Mouse (Mus musculus) yolk sac, embryonic 10.5 days (tissue): Measurements from ENCODE around the gene Zfp770.
"Not testable (repeated sequence)": the region's sequence is repeated elsewhere in the genome, so short reads cannot be mapped to it uniquely, and the experiment has no call there.

Source experiments
- DNase-seq: peaks from one replicate; pipeline ENCODE4 v3.0.0-alpha.2; 2017; ENCODE audit warnings: low spot score

Zfp770 gene

GRCm38 (mm10) chr2:114200932-114201559, at the start of gene Zfp770:
TSS of gene Zfp770 (minus strand) at chr2:114201469.
- DNase-seq: peak; percentile 75

- DNase-seq: no peak
Observed at GRCm38 (mm10) chr2:114249440-114249839, 48.2 kb upstream of the Zfp770 start.

- DNase-seq: no peak
Observed at GRCm38 (mm10) chr2:114237639-114238038, 36.4 kb upstream of the Zfp770 start.

GRCm38 (mm10) chr2:114236566-114236965, 35.3 kb upstream of the Zfp770 start:
- no peak for DNase-seq

GRCm38 (mm10) chr2:114235584-114235983, 34.3 kb upstream of the Zfp770 start:
- DNase-seq: no peak

GRCm38 (mm10) chr2:114231248-114231647, 30.0 kb upstream of the Zfp770 start:
- no peak for DNase-seq

- DNase-seq: no peak
Observed at GRCm38 (mm10) chr2:114228672-114229071, 27.4 kb upstream of the Zfp770 start.

GRCm38 (mm10) chr2:114205036-114205435, 3.8 kb upstream of the Zfp770 start:
- no peak for DNase-seq

GRCm38 (mm10) chr2:114201574-114201973, 305 bp upstream of the Zfp770 start:
- no peak for DNase-seq

GRCm38 (mm10) chr2:114196421-114196820, 4.8 kb downstream of the Zfp770 start:
- DNase-seq: no peak

GRCm38 (mm10) chr2:114186924-114187323, 14.3 kb downstream of the Zfp770 start, which contains the start of gene Aqr:
TSS of gene Aqr (minus strand) at chr2:114187024.
- DNase-seq: not testable (repeated sequence)

- DNase-seq: no peak
Observed at GRCm38 (mm10) chr2:114177802-114178733, 23.2 kb downstream of the Zfp770 start.

- peak; percentile 77 for DNase-seq
Observed at GRCm38 (mm10) chr2:114174651-114175484, 26.4 kb downstream of the Zfp770 start.

GRCm38 (mm10) chr2:114173248-114173647, 28.0 kb downstream of the Zfp770 start:
- no peak for DNase-seq

- DNase-seq: no peak
Observed at GRCm38 (mm10) chr2:114167837-114168236, 33.4 kb downstream of the Zfp770 start.

GRCm38 (mm10) chr2:114161978-114162377, 39.3 kb downstream of the Zfp770 start:
- DNase-seq: no peak

GRCm38 (mm10) chr2:114157345-114157744, 43.9 kb downstream of the Zfp770 start:
- no peak for DNase-seq

GRCm38 (mm10) chr2:114156639-114157038, 44.6 kb downstream of the Zfp770 start:
- no peak for DNase-seq

GRCm38 (mm10) chr2:114153247-114153646, 48.0 kb downstream of the Zfp770 start:
- no peak for DNase-seq

GRCm38 (mm10) chr2:114146864-114147458, 54.3 kb downstream of the Zfp770 start:
- no peak for DNase-seq

GRCm38 (mm10) chr2:114145315-114145801, 55.9 kb downstream of the Zfp770 start:
- DNase-seq: no peak

GRCm38 (mm10) chr2:114144915-114145314, 56.4 kb downstream of the Zfp770 start:
- DNase-seq: no peak
